ENCODE assay signal across 15 mouse cellular contexts in the genomic region with DNA sequence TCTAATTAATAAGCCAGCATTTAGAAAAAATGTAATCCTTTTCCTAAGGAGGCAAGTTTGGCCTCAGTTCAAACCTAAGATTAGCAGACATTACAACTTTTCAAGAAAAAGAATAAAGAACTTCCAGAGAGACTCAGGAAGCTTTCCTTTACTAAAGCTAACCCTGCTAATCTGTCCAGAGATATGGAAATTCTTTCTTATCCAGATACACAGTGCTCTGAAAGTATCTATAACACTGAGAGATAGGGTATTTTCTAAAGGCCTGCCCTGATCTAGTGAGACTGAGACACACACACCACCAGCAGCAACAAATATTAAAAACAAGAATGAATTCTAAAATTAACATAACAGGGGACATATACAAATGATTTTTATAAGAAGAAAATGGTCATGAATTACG.
"Had no signal": no experiment of that assay in that cellular context is flagged by ENCODE, and none has a peak within 500 bp of the region (broad histone marks: within the 10 kb centered on the region; RNA-seq: fewer than 3 reads in every experiment).

No protein-coding gene starts in this region.

- DNase-seq: right cerebral cortex, adult 18-20 months; right cerebral cortex, postnatal 14 days; right cerebral cortex, postnatal 25 days; right cerebral cortex, postnatal 4 days; spleen, adult 18-20 months; thymus, adult 18-20 months; thymus, adult 2 months; thymus, postnatal 14 days; thymus, postnatal 25 days; thymus, postnatal 36 days; thymus, postnatal 4 days had no signal

- H3K27me3 ChIP-seq: neural tube, embryonic 13.5 days; neural tube, embryonic 15.5 days; stomach, embryonic 15.5 days had no signal

- H3K36me3 ChIP-seq: neural tube, embryonic 15.5 days; stomach, embryonic 15.5 days had no signal

- H3K4me3 ChIP-seq: neural tube, embryonic 13.5 days; neural tube, embryonic 15.5 days; stomach, embryonic 15.5 days had no signal

- H3K9ac ChIP-seq: neural tube, embryonic 13.5 days; neural tube, embryonic 15.5 days; stomach, embryonic 15.5 days had no signal

- H3K9me3 ChIP-seq: neural tube, embryonic 13.5 days; neural tube, embryonic 15.5 days; stomach, embryonic 15.5 days had no signal

- H3K27ac ChIP-seq: neural tube, embryonic 13.5 days; neural tube, embryonic 15.5 days; stomach, embryonic 15.5 days; stomach, postnatal 0 days had no signal
